Mouse (Mus musculus) lung, postnatal 14 days (tissue): ENCODE data around the gene Trpm6.

ENCODE experiments used
- DNase-seq: peaks from one replicate; pipeline ENCODE4 v3.0.0; 2021

Trpm6 gene

GRCm38 (mm10) chr19:18749598-18750339, at the start of gene Trpm6:
Trpm6 (plus strand) TSS chr19:18749983.
- DNase-seq: peak; percentile 34

DNA sequence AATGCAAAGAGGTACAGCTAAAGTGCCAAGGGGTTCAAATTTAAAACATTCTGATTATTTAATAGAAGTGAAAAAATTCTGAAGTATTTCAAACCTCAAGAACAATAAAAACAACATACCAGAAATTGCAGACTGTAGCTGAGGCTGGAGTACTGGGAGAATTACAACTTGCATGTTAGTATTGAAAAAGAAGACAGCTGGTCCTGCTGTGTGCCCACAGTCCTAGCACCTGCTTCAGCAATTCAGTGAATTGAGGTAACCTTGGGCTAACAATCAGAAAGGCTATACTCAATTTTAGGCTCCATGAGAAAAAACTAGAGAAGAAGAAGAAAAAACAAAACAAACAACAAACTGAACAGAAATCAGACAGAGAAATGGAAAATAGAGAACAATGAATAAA, 41.7 kb upstream of the Trpm6 start:
- no peak for DNase-seq

DNA sequence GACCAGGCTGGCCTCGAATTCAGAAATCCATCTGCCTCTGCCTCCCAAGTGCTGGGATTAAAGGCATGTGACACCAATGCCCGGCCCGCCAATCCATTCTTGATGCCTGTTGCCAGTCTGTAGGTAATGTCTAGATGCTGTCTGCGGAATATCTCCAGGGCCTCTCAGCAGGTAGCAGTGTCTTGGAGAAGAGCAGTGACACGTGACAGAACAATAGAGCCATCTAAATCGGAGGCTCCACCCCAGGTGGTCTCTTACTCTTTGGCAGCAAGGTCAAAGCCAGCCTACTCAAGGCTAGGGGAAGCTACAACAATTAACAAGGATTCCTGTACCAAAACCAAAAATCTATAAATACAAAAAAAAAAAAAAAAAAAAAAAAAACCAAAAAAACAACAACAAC, 38.9 kb upstream of the Trpm6 start:
- no peak for DNase-seq

DNA sequence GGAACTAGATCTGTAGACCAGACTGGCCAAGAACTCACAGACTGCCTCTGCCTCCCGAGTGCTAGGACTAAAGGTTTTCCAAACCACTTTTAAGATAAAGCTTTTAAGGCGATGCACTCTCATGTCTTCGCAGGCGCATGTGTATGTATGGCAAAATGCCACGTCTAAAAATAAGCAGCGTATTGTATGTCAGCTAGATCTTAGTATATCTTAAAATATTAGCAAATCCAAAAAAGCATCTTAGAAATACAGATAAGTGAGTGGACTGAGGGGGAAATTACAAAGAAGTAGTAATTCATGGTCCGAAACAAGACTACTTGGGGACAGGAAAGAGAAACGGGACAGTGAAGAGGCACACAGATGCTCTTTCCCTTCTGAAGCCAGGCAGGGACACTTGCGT, 38.2 kb upstream of the Trpm6 start:
- DNase-seq: no peak

- DNase-seq: no peak
These were observed 37.5 kb upstream of the Trpm6 start for GRCm38 (mm10) chr19:18712153-18712865.

GRCm38 (mm10) chr19:18712866-18713300, 36.9 kb upstream of the Trpm6 start, which contains the start of gene D030056L22Rik:
D030056L22Rik (plus strand) TSS chr19:18713193.
- DNase-seq: peak; percentile 98

DNA sequence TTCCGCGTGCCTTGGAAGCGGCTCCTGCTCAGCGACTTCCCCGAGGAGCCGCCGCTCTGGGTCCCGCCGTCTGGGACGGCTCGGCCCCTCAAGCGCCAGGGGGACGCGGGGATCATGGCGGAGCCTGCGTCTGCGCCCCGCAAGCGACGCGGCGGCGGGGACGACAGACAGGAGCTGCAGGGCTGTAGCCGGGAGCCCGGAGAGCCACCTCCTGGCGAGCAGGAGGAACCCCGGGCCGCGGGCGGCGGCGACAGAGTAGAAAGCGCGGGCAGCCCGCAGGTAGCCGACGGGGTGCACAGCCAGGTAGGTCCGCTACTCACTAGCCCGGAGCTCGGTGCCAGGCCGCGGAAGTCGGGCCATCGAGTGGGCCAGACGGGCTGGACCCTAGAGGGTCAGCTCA, 36.4 kb upstream of the Trpm6 start:
- peak; percentile 63 for DNase-seq

DNA sequence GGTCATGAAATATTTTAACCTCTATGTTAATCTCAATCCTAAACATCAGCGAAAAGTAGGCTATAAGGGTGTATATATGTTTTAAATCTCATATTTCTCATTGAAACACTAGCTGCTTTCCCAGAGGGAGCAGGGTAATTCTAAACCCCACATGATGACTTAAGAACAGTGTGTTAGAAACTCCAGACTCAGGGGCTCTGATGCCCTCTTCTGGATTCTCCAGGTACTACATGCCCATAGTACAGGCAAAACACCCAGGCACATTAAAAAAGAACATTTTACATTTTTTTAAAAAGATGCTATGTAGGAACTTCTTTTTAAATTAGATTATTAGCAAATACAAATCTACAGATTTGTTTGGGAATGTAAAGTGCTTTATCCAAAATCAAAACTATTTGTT, 33.4 kb upstream of the Trpm6 start:
- peak; percentile 81 for DNase-seq

GRCm38 (mm10) chr19:18720337-18720736, 29.4 kb upstream of the Trpm6 start:
- no peak for DNase-seq

GRCm38 (mm10) chr19:18725186-18725585, 24.6 kb upstream of the Trpm6 start:
- no peak for DNase-seq

GRCm38 (mm10) chr19:18730255-18730654, 19.5 kb upstream of the Trpm6 start:
- DNase-seq: no peak

- no peak for DNase-seq
These were observed 18.7 kb upstream of the Trpm6 start for GRCm38 (mm10) chr19:18731077-18731476.

DNA sequence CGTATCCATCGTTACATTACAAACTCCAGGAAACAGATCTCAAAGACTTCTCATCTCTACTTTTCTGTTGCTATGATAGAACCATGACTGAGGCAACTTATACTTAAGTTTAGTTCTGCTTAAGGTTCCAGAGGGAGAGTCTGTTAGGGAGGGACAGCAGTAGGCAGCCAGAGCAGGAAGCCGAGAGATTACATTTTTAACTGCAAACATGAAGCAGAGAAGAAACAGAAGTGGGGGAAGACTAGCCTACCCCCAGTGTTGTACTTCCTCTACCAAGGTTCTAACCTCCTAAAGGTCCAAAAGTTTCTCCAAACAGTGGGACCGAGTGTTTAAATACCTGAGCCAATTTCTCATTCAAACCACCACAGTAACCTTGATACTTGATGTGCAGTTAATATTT, 13.9 kb upstream of the Trpm6 start:
- no peak for DNase-seq

- no peak for DNase-seq
These were observed 10.6 kb upstream of the Trpm6 start for GRCm38 (mm10) chr19:18739146-18739545.

DNA sequence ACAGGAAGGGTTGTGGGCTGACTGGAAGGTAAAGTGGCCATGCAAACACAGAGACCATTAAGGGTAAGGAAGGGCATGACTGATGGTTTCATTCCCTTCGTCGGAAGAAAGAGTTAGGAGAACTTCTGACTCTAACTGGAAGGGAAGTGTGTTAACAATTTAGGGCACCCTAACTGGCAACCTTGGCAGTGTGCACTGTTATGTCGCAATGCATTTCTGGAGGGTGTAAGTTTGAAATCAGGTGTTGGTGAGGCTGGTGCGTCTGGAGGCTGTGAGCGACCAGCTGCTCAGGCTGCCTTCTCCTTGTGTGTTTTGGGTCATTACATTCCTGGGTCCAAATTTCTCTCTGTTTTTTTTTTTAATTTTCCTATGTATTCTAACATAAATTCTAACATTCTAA, 5.8 kb upstream of the Trpm6 start:
- DNase-seq: peak; percentile 42

DNA sequence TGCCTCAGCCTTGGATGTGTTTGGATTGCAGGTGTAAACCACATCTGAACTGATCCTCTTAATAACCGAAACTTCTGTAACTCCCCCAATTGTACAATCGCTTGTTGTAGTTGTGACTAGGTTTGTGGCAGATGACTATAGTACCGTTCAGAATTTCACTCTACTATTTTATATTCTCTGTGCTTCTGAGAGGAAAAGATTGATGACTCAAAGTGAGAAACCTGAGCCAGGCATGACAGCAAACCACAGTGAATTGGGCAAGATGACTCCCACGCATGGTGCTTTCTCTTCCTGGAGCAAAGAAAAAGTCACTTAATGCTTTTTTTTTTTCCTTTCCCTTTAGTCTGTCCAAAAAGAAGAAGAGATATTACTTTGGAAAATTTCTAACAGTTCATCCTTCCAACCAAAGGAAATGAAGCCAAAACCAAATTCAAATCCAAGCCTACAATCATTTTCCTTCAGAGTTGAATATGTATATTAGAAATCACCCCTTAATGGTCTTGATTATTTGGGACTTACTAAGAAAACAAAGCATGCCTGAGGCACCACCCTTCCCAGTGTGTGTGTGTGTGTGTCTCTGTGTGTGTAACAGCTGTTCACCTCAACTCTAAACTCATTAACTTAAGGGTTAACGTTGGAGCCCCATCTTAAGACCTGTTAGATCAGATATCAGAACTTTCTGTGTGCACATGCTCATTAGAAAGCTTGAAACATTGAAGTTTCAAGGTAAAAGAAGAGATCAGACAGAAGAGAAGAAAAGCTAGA, 3.0 kb upstream of the Trpm6 start:
- no peak for DNase-seq

GRCm38 (mm10) chr19:18747379-18747778, 2.4 kb upstream of the Trpm6 start:
- no peak for DNase-seq

GRCm38 (mm10) chr19:18757191-18757590, 7.4 kb downstream of the Trpm6 start:
- no peak for DNase-seq

GRCm38 (mm10) chr19:18757706-18758105, 7.9 kb downstream of the Trpm6 start:
- DNase-seq: no peak

- peak; percentile 30 for DNase-seq
These were observed 8.5 kb downstream of the Trpm6 start for GRCm38 (mm10) chr19:18758269-18758668.

DNA sequence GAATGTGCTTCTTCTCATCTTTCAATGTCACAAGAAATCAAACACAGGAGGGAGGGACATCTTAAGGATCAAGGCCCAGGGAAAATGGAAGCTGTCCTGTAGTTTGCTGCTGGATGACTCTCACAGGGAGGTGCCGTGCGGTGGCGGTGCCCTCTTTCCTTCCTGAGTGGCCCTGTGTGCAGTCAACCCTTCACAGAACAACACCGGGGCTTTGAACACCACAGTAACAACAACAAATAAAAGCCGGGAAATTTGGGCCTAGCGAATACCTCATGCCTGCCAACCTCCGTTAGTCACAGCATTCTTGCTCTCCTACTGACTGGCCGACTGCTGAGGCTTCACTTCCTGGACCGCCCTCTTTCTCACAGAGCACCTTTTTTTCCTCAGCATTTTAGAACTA, 9.1 kb downstream of the Trpm6 start:
- DNase-seq: no peak

DNA sequence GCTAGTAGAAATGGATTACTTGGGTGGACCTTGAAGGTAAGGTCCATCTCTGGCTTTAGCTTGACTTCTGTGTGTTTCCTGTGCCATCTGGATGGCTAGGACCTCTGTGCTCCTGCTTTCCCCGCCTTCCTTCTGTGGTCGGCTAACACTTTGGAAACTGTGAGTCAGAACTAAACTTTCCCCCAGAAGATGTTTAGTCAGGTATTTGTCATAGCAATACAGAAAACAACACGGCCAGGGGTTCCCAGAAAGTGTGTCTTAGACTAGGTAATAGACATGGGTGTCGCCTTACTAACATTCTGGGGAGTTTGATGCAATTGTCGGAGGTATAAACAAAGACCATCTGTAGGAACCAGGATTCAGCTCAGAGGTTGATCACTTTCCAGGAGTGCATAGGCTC, 16.6 kb downstream of the Trpm6 start:
- no peak for DNase-seq

DNA sequence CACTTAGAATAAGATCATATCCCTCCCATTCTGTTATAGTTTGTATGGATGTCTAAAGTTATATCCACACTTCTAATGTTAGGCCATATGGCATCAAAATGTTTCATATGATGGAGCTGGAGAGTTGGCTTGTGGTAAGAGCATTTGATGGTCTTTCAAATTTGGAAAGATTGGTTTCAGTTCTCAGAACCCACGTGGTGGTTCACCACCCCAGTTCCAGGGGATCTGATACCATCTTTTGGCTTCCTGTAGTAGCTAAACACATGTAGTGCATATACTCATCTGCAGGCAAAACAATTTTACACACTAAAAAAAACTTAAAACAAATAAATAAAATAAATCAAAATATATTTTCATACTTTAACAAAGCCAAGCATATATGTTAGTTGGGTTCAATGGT, 21.3 kb downstream of the Trpm6 start:
- DNase-seq: no peak

- DNase-seq: no peak
These were observed 21.8 kb downstream of the Trpm6 start for GRCm38 (mm10) chr19:18771561-18771960.
